Mouse (Mus musculus) cerebellum, adult 11-12 months (tissue): ENCODE results near the gene Hist4h4.

Experiments used
- DNase-seq: peaks from one replicate; pipeline ENCODE4 v3.0.0; 2022

Gene Hist4h4

DNA sequence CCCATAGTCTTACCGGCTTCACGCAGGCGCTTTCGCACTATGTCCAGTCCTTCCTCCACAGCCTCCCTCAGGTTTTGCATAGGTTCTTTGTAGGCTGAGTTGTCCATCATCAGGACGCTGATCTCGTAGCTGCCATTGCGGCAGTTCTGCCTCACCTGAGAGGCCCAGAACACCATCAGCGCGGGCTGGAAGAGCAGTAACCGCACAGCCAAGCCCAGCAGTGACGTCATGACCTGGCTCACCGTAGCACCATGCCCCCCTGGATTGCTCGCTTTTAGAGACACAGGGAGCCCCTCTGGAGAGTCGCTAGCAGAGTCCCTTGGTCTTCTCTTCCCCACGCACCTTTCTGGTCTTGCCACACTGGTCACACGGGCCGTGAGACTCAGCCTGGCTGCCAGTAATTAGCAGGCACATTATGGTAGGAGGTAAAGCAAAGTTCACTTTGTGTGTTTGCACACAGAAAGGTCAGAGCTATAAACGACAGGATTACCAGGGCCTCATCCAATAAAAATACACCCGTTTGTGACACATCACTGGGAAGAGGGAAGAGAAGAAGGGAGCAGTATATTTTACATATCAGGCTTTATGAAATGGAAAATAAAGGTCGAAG, 22.7 kb downstream of the Hist4h4 start, which contains the start of gene Gucy2c:
Gucy2c (minus strand) TSS at position 389 of the 610 bp plus-strand sequence.
- no peak for DNase-seq

DNA sequence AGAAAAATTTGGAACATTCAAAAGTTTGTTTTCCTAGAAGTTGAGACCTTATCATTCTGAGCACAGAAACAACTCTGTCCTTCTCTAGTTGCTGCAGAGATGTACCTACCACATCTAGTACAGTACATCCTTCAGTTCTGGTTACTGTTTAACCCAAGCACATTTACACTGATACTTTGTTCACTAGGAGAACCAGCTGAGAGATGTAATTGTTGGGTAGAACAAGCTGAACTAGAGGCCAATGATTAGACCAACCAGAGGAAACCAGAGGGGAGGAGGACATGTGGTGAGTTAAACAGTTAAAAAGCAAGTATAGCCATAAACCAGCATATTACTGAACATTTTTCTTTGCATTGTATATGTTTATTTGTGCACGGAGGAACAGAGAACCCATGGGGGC, 27.8 kb downstream of the Hist4h4 start:
- DNase-seq: no peak

DNA sequence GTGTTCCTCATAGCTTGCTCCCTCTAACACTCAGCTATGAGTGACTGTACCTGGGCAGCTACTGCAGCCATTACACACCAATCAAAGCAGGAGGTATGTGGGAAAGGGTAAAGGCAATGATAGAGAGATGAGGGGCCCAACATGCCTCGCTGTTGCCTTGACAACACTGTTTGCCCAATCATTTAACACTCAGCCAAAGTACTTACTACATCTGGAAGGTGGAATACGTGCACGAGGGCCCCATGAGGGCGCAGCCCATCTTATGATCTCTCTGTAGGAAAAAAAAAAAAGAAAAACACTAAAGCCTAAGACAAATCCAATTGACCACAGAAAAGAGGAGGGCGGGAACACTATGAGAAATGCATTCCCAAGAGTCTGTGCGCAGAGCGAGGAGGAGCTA, 34.4 kb downstream of the Hist4h4 start:
- DNase-seq: no peak

DNA sequence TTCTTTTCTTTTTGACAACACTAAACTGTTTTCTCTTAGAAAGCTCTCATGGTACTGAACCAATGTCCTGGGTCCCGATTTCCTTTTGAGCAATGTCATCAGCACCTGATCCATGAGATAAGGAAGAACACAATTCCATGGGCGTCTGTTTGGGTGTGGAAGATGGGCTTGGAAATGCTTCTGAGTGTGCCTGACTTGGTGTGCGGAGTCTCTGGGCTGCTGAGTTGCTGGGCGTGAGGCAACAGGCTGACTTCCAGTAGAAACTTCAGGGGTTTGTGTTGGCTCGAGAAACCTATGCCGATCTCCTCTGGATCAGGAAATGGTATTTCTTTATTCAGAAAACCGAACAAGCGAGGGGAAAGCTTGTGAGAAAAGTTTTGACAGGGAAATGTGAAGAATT, 35.1 kb downstream of the Hist4h4 start:
- DNase-seq: no peak

DNA sequence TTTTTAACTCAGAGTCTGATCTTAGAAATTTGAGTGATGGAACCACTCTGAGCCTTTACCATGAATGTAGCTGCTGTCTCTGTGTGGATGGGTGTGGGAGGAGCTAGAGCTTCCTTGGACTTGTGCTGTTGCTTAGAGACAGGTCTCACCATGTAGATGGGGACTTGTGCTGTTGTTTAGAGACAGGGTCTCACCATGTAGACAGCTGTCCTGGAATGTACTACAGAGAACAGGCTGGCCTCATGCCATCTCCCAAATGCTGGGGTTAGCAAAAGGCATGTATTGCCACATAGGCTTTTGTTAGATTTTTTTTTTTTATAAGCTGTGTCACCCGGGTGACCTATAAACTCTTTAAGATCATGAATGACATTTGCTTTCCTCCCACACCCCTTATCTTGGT, 40.3 kb downstream of the Hist4h4 start:
- DNase-seq: no peak
